Mouse (Mus musculus) frontal cortex, postnatal 14 days (tissue): Measurements from ENCODE around the gene Calcrl.

Experiments used
- DNase-seq, 2 experiments: peaks; one replicate each; pipeline ENCODE4 v3.0.0; 2022; ENCODE audit warnings: low spot score in 2 of 2

Gene Calcrl

GRCm38 (mm10) chr2:84336331-84336730 lies 88.9 kb downstream of the Calcrl start:
- DNase-seq, result no peak

- DNase-seq, result no peak
Observed at GRCm38 (mm10) chr2:84316185-84316805, 108.9 kb downstream of the Calcrl start.

- no peak for DNase-seq
Observed at GRCm38 (mm10) chr2:84296517-84296916, 128.7 kb downstream of the Calcrl start.

- DNase-seq, result no peak
Observed at GRCm38 (mm10) chr2:84295068-84295467, 130.1 kb downstream of the Calcrl start.

- no peak for DNase-seq
Observed at GRCm38 (mm10) chr2:84294611-84295010, 130.6 kb downstream of the Calcrl start.

- no peak for DNase-seq
Observed at GRCm38 (mm10) chr2:84292351-84293000, 132.7 kb downstream of the Calcrl start.

GRCm38 (mm10) chr2:84288940-84289557 lies 136.2 kb downstream of the Calcrl start:
- no peak for DNase-seq
